Mouse (Mus musculus): Measurements from ENCODE around the gene Pxk.

The Pxk gene

GRCm38 (mm10) chr14:8097978-8098686, at the start of gene Pxk:
TSS of gene Pxk (plus strand) at chr14:8098211.
- in situ Hi-C loops (cut with MboI, MseI), result loop anchor here in 1 of 2 experiments (5.0 kb wide), 1 partner anchor 69 kb away; no protein-coding TSS in a partner anchor

GRCm38 (mm10) chr14:8049334-8049733, 48.7 kb upstream of the Pxk start:
- in situ Hi-C loops (cut with MboI, MseI), result loop anchor here (5.0 kb wide), 2 partner anchors 52 to 87 kb away; no protein-coding TSS in a partner anchor

- in situ Hi-C loops (cut with MboI, MseI), result no loop called here
Observed at GRCm38 (mm10) chr14:8051869-8052268, 46.1 kb upstream of the Pxk start.

GRCm38 (mm10) chr14:8052661-8053060, 45.4 kb upstream of the Pxk start:
- in situ Hi-C loops (cut with MboI, MseI), result no loop called here

GRCm38 (mm10) chr14:8054310-8055102, 43.5 kb upstream of the Pxk start:
- in situ Hi-C loops (cut with MboI, MseI), result no loop called here

GRCm38 (mm10) chr14:8056076-8056475, 41.9 kb upstream of the Pxk start:
- in situ Hi-C loops (cut with MboI, MseI), result no loop called here

GRCm38 (mm10) chr14:8059938-8060337, 38.1 kb upstream of the Pxk start:
- in situ Hi-C loops (cut with MboI, MseI), result no loop called here

GRCm38 (mm10) chr14:8062076-8062475, 35.9 kb upstream of the Pxk start:
- in situ Hi-C loops (cut with MboI, MseI), result no loop called here

GRCm38 (mm10) chr14:8062537-8063301, 35.3 kb upstream of the Pxk start:
- in situ Hi-C loops (cut with MboI, MseI), result no loop called here

- in situ Hi-C loops (cut with MboI, MseI), result no loop called here
Observed at GRCm38 (mm10) chr14:8063835-8064785, 33.9 kb upstream of the Pxk start.

GRCm38 (mm10) chr14:8080165-8080679, 17.8 kb upstream of the Pxk start, which contains the start of gene Rpp14:
TSS of gene Rpp14 (plus strand) at chr14:8080367.
- in situ Hi-C loops (cut with MboI, MseI), result no loop called here

- in situ Hi-C loops (cut with MboI, MseI), result no loop called here
Observed at GRCm38 (mm10) chr14:8080718-8081117, 17.3 kb upstream of the Pxk start.

- in situ Hi-C loops (cut with MboI, MseI), result no loop called here
Observed at GRCm38 (mm10) chr14:8082949-8083348, 15.1 kb upstream of the Pxk start.

GRCm38 (mm10) chr14:8089016-8089415, 9.0 kb upstream of the Pxk start:
- in situ Hi-C loops (cut with MboI, MseI), result no loop called here

- in situ Hi-C loops (cut with MboI, MseI), result no loop called here
Observed at GRCm38 (mm10) chr14:8092573-8092972, 5.4 kb upstream of the Pxk start.

GRCm38 (mm10) chr14:8093427-8093826, 4.6 kb upstream of the Pxk start:
- in situ Hi-C loops (cut with MboI, MseI), result no loop called here

GRCm38 (mm10) chr14:8094931-8095561, 3.0 kb upstream of the Pxk start:
- in situ Hi-C loops (cut with MboI, MseI), result loop anchor here in 1 of 2 experiments (5.0 kb wide), 1 partner anchor 72 kb away; no protein-coding TSS in a partner anchor

- in situ Hi-C loops (cut with MboI, MseI), result loop anchor here in 1 of 2 experiments (5.0 kb wide), 1 partner anchor 72 kb away; no protein-coding TSS in a partner anchor
Observed at GRCm38 (mm10) chr14:8095562-8095950, 2.5 kb upstream of the Pxk start.

- in situ Hi-C loops (cut with MboI, MseI), result loop anchor here in 1 of 2 experiments (5.0 kb wide), 1 partner anchor 69 kb away; no protein-coding TSS in a partner anchor
Observed at GRCm38 (mm10) chr14:8098687-8098995, 630 bp downstream of the Pxk start.

- in situ Hi-C loops (cut with MboI, MseI), result loop anchor here (5.0 kb wide), 2 partner anchors 53 to 68 kb away; no protein-coding TSS in a partner anchor
Observed at GRCm38 (mm10) chr14:8099561-8100021, 1.6 kb downstream of the Pxk start.
